Mouse (Mus musculus): Measurements from ENCODE around the gene Dmac2. TPM values are rescaled to one million over a fixed set of nuclear protein-coding genes. Genes with fewer than 3 reads are reported as not detected.

The Dmac2 gene
- polyA plus RNA-seq (2015; fragmentation: Illumina TruSeq; extraction: RNeasy Lipid Tissue Mini Kit (QIAGEN cat#74804); ENCODE audit: insufficient read depth, low read depth, low replicate concordance): 14.6 TPM

GRCm38 (mm10) chr7:25618865-25619721 lies at the start of gene Dmac2:
Dmac2 (plus strand) TSS chr7:25619414.

DNA sequence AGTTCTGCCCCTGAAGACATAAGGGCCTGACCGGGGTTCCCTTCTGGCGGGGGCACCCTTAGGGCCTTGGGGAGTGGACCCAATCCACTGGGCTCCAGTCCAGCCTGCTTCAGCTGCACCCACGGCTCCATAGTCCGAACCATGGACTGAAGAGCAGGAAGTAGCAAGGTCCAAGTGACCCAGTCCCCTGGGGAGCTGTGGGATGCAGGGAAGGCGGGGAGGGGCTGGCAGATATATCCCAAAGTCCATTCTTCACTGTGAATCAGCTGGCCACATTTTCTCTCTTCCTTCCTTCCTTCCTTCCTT lies 3.6 kb upstream of the Dmac2 start, which contains the start of gene Erich4:
Erich4 (minus strand) TSS at position 187 of the 306 bp plus-strand sequence.

DNA sequence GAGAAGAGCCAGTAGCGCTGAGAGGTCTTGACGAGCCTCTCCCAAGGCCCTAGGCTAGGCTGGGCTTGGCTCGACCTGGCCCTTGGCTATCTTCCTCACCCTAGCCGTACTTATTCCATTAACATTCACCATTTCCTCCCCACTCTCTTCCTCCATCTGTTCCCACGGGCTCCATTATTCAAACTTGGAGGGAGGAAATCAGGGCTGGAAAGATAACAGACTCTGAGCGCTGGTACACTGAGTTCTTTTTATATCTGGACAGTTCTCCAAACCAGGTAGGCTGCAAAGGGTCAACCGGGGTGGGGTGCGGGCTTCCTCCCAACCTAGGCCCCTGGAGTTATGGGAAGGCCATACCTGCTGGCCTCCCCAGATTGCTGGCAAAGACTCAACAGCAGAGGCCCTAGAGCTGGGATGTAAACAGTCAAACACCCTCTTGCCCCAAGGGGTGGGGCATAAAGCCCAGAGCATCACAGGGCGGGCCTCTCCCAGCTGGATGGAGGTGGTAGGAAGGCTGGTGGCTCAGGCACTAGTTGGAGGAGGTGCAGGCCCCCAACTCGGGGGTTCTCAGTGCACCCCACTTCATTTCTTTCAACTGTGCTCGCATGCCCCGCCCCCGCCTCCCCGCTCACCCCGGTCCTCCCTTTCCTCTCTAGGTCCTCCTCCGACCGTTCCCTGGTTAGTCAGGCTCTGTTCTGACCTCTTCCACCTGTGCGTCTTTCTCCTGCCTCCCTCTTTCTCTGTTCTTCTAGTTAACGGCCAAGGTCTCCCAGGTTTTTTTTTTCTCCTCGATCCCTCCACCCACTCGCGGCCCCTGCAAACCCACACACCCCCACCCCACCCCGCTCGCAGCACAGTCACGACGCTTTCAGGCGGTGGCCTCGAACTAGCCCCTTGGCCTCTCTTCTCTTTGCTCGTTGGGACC lies 7.6 kb downstream of the Dmac2 start, which contains the start of gene B3gnt8:
B3gnt8 (plus strand) TSS at position 146 of the 922 bp plus-strand sequence.

GRCm38 (mm10) chr7:25658657-25659472 lies 39.7 kb downstream of the Dmac2 start, which contains the start of the genes Bckdha and Exosc5:
Bckdha (minus strand) TSS chr7:25658981.
Exosc5 (plus strand) TSS chr7:25659164.

DNA sequence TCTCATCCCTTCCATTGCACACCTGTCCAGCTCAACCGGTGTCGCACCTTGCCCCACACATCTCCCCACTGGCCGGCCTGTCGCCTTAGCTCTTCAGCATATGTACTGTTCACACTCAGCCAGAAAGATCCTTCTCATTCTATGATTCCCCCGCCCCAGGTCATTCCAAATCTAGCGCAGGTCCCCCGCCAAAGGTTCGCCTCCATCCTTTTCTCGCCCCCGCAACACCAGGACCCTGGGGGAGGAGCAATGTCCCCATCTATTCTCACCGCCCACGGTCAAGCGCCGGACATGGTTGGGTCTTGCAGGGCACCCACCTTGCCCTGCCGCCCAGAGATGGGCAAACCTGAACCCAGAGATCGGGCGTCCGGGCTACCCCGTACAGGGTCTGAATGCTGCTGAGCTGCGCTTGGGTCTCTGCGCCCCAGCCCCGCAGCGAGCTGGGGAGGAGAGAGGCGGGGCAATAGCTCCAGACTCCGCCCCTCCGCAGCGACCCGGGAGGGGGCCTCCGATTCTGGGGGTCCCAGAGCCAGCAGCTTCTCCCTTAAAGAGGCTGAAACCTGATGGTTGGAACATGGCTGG lies 55.6 kb downstream of the Dmac2 start, which contains the start of gene Tmem91:
Tmem91 (minus strand) TSS at position 448 of the 582 bp plus-strand sequence.

Other genes starting within 250 kb of the Dmac2 start
- not detected for gene Cnfn, start 249.7 kb upstream of the Dmac2 start, polyA plus RNA-seq (2015; fragmentation: Illumina TruSeq; extraction: RNeasy Lipid Tissue Mini Kit (QIAGEN cat#74804); ENCODE audit: insufficient read depth, low read depth, low replicate concordance)
- gene Lipe, start 220.7 kb upstream of the Dmac2 start, polyA plus RNA-seq (2015; fragmentation: Illumina TruSeq; extraction: RNeasy Lipid Tissue Mini Kit (QIAGEN cat#74804); ENCODE audit: insufficient read depth, low read depth, low replicate concordance): 22.6 TPM
- gene Cxcl17, start 206.5 kb upstream of the Dmac2 start, polyA plus RNA-seq (2015; fragmentation: Illumina TruSeq; extraction: RNeasy Lipid Tissue Mini Kit (QIAGEN cat#74804); ENCODE audit: insufficient read depth, low read depth, low replicate concordance): not detected
- 10.8 TPM for gene Ceacam1, start 141.8 kb upstream of the Dmac2 start, polyA plus RNA-seq (2015; fragmentation: Illumina TruSeq; extraction: RNeasy Lipid Tissue Mini Kit (QIAGEN cat#74804); ENCODE audit: insufficient read depth, low read depth, low replicate concordance)
- gene Ceacam2, start 79.6 kb upstream of the Dmac2 start, polyA plus RNA-seq (2015; fragmentation: Illumina TruSeq; extraction: RNeasy Lipid Tissue Mini Kit (QIAGEN cat#74804); ENCODE audit: insufficient read depth, low read depth, low replicate concordance): not detected
- not detected for gene Erich4, start 3.5 kb upstream of the Dmac2 start, polyA plus RNA-seq (2015; fragmentation: Illumina TruSeq; extraction: RNeasy Lipid Tissue Mini Kit (QIAGEN cat#74804); ENCODE audit: insufficient read depth, low read depth, low replicate concordance)
- gene B3gnt8, start 7.2 kb downstream of the Dmac2 start, polyA plus RNA-seq (2015; fragmentation: Illumina TruSeq; extraction: RNeasy Lipid Tissue Mini Kit (QIAGEN cat#74804); ENCODE audit: insufficient read depth, low read depth, low replicate concordance): 1.2 TPM
- gene Bckdha, start 39.6 kb downstream of the Dmac2 start, polyA plus RNA-seq (2015; fragmentation: Illumina TruSeq; extraction: RNeasy Lipid Tissue Mini Kit (QIAGEN cat#74804); ENCODE audit: insufficient read depth, low read depth, low replicate concordance): 34.9 TPM
- gene Exosc5, start 39.8 kb downstream of the Dmac2 start, polyA plus RNA-seq (2015; fragmentation: Illumina TruSeq; extraction: RNeasy Lipid Tissue Mini Kit (QIAGEN cat#74804); ENCODE audit: insufficient read depth, low read depth, low replicate concordance): 14.8 TPM
- not detected for gene Tmem91, start 55.8 kb downstream of the Dmac2 start, polyA plus RNA-seq (2015; fragmentation: Illumina TruSeq; extraction: RNeasy Lipid Tissue Mini Kit (QIAGEN cat#74804); ENCODE audit: insufficient read depth, low read depth, low replicate concordance)
- 5.2 TPM for gene B9d2, start 61.4 kb downstream of the Dmac2 start, polyA plus RNA-seq (2015; fragmentation: Illumina TruSeq; extraction: RNeasy Lipid Tissue Mini Kit (QIAGEN cat#74804); ENCODE audit: insufficient read depth, low read depth, low replicate concordance)
- 9.3 TPM for gene Tgfb1, start 67.6 kb downstream of the Dmac2 start, polyA plus RNA-seq (2015; fragmentation: Illumina TruSeq; extraction: RNeasy Lipid Tissue Mini Kit (QIAGEN cat#74804); ENCODE audit: insufficient read depth, low read depth, low replicate concordance)
- 13.9 TPM for gene Ccdc97, start 99.7 kb downstream of the Dmac2 start, polyA plus RNA-seq (2015; fragmentation: Illumina TruSeq; extraction: RNeasy Lipid Tissue Mini Kit (QIAGEN cat#74804); ENCODE audit: insufficient read depth, low read depth, low replicate concordance)
- 15.3 TPM for gene Hnrnpul1, start 135.3 kb downstream of the Dmac2 start, polyA plus RNA-seq (2015; fragmentation: Illumina TruSeq; extraction: RNeasy Lipid Tissue Mini Kit (QIAGEN cat#74804); ENCODE audit: insufficient read depth, low read depth, low replicate concordance)
- 25.0 TPM for gene Axl, start 169.3 kb downstream of the Dmac2 start, polyA plus RNA-seq (2015; fragmentation: Illumina TruSeq; extraction: RNeasy Lipid Tissue Mini Kit (QIAGEN cat#74804); ENCODE audit: insufficient read depth, low read depth, low replicate concordance)
- 7.6 TPM for gene Cyp2s1, start 197.5 kb downstream of the Dmac2 start, polyA plus RNA-seq (2015; fragmentation: Illumina TruSeq; extraction: RNeasy Lipid Tissue Mini Kit (QIAGEN cat#74804); ENCODE audit: insufficient read depth, low read depth, low replicate concordance)

Measured in pancreas, adult 10 weeks (tissue).